Mouse (Mus musculus) CD8-positive naive resting alpha-beta T cell, adult 57 days (primary cell): Measurements from ENCODE around the gene Olfr186. TPM values are rescaled to one million over a fixed set of nuclear protein-coding genes. Genes with fewer than 3 reads are reported as not detected.

ENCODE experiments used
- total RNA-seq: library from RNA; stranded (reverse); gene quantifications from one replicate; pipeline ENCODE4 v1.2.4, GENCODE M21; 2023

Olfr186 gene
- not detected for total RNA-seq

DNA sequence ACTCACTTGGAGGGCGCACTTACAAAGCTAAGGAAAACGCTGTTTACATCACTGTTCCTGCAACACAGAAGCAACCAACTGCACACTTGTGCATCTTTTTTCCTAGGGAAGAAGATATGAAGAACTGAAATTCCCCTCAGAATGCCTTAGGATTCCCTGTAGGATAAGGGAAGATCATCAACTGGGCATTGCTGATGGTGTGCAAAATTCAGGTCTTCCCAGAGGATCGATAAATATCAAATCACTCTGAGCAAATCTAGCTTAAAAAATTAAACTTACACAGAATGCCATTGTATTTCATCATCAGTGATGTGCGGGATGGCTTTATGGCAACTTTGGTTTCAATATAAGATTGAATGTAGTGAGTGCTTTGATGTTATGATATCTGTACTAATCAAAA, at the start of gene Olfr186:
TSS of gene Olfr186 (minus strand) at position 101 of the 400 bp plus-strand sequence.

DNA sequence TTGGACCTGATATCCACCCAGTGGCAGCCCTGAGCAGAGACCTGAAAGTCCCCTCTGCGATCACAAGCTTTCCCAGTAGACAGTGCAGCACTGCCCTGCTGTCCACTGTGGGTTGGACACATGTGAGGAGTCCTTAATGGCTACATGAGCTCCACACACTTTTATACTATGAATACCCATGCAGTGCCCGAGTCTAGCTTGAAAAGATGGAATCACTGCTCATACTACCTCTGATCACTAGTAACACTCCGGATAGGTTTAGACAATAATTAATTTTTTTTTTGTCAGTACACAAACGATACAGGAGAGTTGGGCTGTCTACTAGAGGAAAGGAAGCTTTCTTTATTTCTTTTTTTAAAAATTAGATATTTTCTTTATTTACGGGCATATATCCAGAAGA, 47.8 kb upstream of the Olfr186 start, which contains the start of gene Olfr190:
TSS of gene Olfr190 (minus strand) at position 101 of the 400 bp plus-strand sequence.

GRCm38 (mm10) chr16:59039710-59040109, 9.6 kb upstream of the Olfr186 start, which contains the start of gene Olfr187:
Gene Olfr187, minus strand, starts transcription at chr16:59039767.

DNA sequence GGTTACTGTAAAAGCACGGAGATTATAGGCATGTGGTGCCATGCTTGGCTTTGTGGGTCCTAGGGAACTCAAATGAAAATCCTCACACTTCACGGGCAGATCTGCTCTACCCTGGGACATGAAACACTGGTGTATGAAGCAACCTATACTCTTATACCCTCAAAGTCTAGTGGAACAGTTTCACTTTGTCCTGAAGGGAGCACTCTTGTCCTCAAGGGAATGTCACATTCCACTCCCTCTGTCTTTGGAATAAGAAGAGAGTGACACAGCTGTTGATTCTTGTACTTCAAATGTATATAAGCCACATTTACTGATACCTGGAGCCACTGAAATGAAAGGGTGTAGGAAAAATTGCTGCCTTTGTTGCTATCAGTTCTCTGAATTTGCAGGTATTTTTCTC, 35.0 kb downstream of the Olfr186 start, which contains the start of gene Olfr183:
TSS of gene Olfr183 (plus strand) at position 301 of the 400 bp plus-strand sequence.

Other genes with a start within 250 kb of the Olfr186 start
- not detected for gene Olfr173, start 230.0 kb downstream of the Olfr186 start, total RNA-seq
- not detected for gene Olfr175-ps1, start 203.5 kb downstream of the Olfr186 start, total RNA-seq
- not detected for gene Olfr177, start 155.5 kb downstream of the Olfr186 start, total RNA-seq
- not detected for gene Olfr178, start 138.2 kb downstream of the Olfr186 start, total RNA-seq
- gene Olfr181, start 101.5 kb downstream of the Olfr186 start, total RNA-seq: not detected
- not detected for gene Olfr180, start 100.9 kb downstream of the Olfr186 start, total RNA-seq
- gene Olfr183, start 34.9 kb downstream of the Olfr186 start, total RNA-seq: not detected
- not detected for gene Olfr187, start 9.5 kb upstream of the Olfr186 start, total RNA-seq
- not detected for gene Olfr190, start 47.7 kb upstream of the Olfr186 start, total RNA-seq
- not detected for gene Olfr191, start 59.5 kb upstream of the Olfr186 start, total RNA-seq
- gene Olfr193, start 81.6 kb upstream of the Olfr186 start, total RNA-seq: not detected
- not detected for gene Olfr194, start 90.8 kb upstream of the Olfr186 start, total RNA-seq
- not detected for gene Olfr195, start 116.8 kb upstream of the Olfr186 start, total RNA-seq
- gene Olfr196, start 140.2 kb upstream of the Olfr186 start, total RNA-seq: not detected
- not detected for gene Olfr198, start 173.2 kb upstream of the Olfr186 start, total RNA-seq
- not detected for gene Olfr199, start 189.5 kb upstream of the Olfr186 start, total RNA-seq
- not detected for gene Olfr201, start 242.3 kb upstream of the Olfr186 start, total RNA-seq